Mouse (Mus musculus) cerebellum, adult 2 months (tissue): ENCODE data around the gene BC048403. TPM values are rescaled to one million over a fixed set of nuclear protein-coding genes. Genes with fewer than 3 reads are reported as not detected.

Source experiments
- DNase-seq, 2 experiments: peaks; one replicate each; pipeline ENCODE4 v3.0.0; 2021
- H3K27ac ChIP-seq: fragments of 200-500 bp; 2 replicates; pipeline ENCODE4 v1.5.1; 2012; ENCODE audit warnings: low read length, control low read depth, inconsistent platforms; ENCODE audit not compliant: insufficient read depth
- H3K27me3 ChIP-seq: fragments of 200-500 bp; 2 replicates; pipeline ENCODE4 v1.6.1; 2012; ENCODE audit warnings: inconsistent platforms, mild to moderate bottlenecking, low read length, moderate library complexity; ENCODE audit not compliant: control insufficient read depth, insufficient read depth
- H3K4me1 ChIP-seq: fragments of 200-500 bp; 2 replicates; pipeline ENCODE4 v1.6.1; 2011; ENCODE audit warnings: low read length; ENCODE audit not compliant: control insufficient read depth, insufficient read depth
- H3K4me3 ChIP-seq: fragments of 200-500 bp; replicated peaks from 2 replicates; pipeline ENCODE3; 2011; ENCODE audit warnings: mild to moderate bottlenecking, low read depth, low read length, control low read depth; ENCODE audit not compliant: insufficient read depth
- CTCF ChIP-seq: fragments of 200-500 bp; IDR thresholded peaks from 2 replicates; pipeline ENCODE4 v1.5.1; 2011; ENCODE audit warnings: low read depth, mild to moderate bottlenecking, control low read depth, low read length, moderate library complexity, borderline replicate concordance; ENCODE audit not compliant: insufficient read depth
- POLR2A ChIP-seq: fragments of 200-500 bp; IDR thresholded peaks from 2 replicates; pipeline ENCODE4 v1.6.1; 2011; ENCODE audit warnings: low read length, control low read depth, borderline replicate concordance; ENCODE audit not compliant: insufficient read depth
- WGBS: fragments of 180-500 bp; shearing (Covaris S2); methylation state at CpG from one replicate; pipeline ENCODE4 v1.1.7; 2018; 5-methylcytosine and 5-hydroxymethylcytosine counted together
- polyA plus RNA-seq: library from polyadenylated mRNA; depleted of rRNA; stranded (reverse); fragments of >200 nt; gene quantifications from 2 replicates; pipeline ENCODE4 v1.2.3, GENCODE M21; 2012; rRNA removed

The BC048403 gene
- polyA plus RNA-seq, 1 experiment = 6.6 TPM

GRCm38 (mm10) chr10:121775990-121776389 is 36.3 kb downstream of the BC048403 start:
- DNase-seq = no peak
- Histone ChIP-seq H3K4me1 (no peaks in the 10 kb centered on the region), H3K27ac (no peak overlapping the region), H3K4me3 (no peak overlapping the region), H3K27me3 (no peaks in the 10 kb centered on the region)
- TF ChIP-seq POLR2A (no peak), CTCF (no peak)
- 52% methylated on average over 3 of the region's 3 CpGs for WGBS

GRCm38 (mm10) chr10:121781159-121781558 is 41.4 kb downstream of the BC048403 start:
- TF ChIP-seq POLR2A (no peak), CTCF (no peak)
- Histone ChIP-seq H3K4me1 (no peaks in the 10 kb centered on the region), H3K27me3 (no peaks in the 10 kb centered on the region), H3K4me3 (no peak overlapping the region), H3K27ac (no peak overlapping the region)
- DNase-seq = no peak
- WGBS = 42% methylated on average over 14 of the region's 14 CpGs

GRCm38 (mm10) chr10:121788536-121788935 is 48.8 kb downstream of the BC048403 start:
- TF ChIP-seq POLR2A (no peak), CTCF (no peak)
- WGBS = 68% methylated on average over 3 of the region's 3 CpGs
- no peak overlapping the region for H3K4me3 ChIP-seq
- no peaks in the 10 kb centered on the region for H3K27me3 ChIP-seq
- H3K4me1 ChIP-seq = no peaks in the 10 kb centered on the region
- no peak overlapping the region for H3K27ac ChIP-seq
- DNase-seq = no peak

- Histone ChIP-seq H3K4me3 (no peak overlapping the region), H3K27ac (no peak overlapping the region), H3K27me3 (no peaks in the 10 kb centered on the region), H3K4me1 (no peaks in the 10 kb centered on the region)
- DNase-seq = no peak
- no peak for TF ChIP-seq CTCF
- no peak for TF ChIP-seq POLR2A
- WGBS = 30% methylated on average over 6 of the region's 6 CpGs
Measured at GRCm38 (mm10) chr10:121790078-121790477, 50.3 kb downstream of the BC048403 start.

- no peak for DNase-seq
- 71% methylated on average over 17 of the region's 17 CpGs for WGBS
- H3K27ac ChIP-seq = no peak overlapping the region
- TF ChIP-seq CTCF = no peak
- H3K27me3 ChIP-seq = no peaks in the 10 kb centered on the region
- H3K4me3 ChIP-seq = no peak overlapping the region
- H3K4me1 ChIP-seq = no peaks in the 10 kb centered on the region
Measured at GRCm38 (mm10) chr10:121792661-121793060, 52.9 kb downstream of the BC048403 start.

- H3K27ac ChIP-seq = no peak overlapping the region
- H3K4me1 ChIP-seq = no peaks in the 10 kb centered on the region
- 81% methylated on average over 12 of the region's 12 CpGs for WGBS
- DNase-seq = no peak
- TF ChIP-seq POLR2A (no peak), CTCF (no peak)
- no peak overlapping the region for H3K4me3 ChIP-seq
- no peaks in the 10 kb centered on the region for H3K27me3 ChIP-seq
Measured at GRCm38 (mm10) chr10:121794486-121794885, 54.7 kb downstream of the BC048403 start.

GRCm38 (mm10) chr10:121796027-121796802 is 56.5 kb downstream of the BC048403 start:
- Histone ChIP-seq H3K4me3 (no peak overlapping the region), H3K4me1 (no peaks in the 10 kb centered on the region), H3K27ac (no peak overlapping the region), H3K27me3 (no peaks in the 10 kb centered on the region)
- TF ChIP-seq CTCF (no peak), POLR2A (no peak)
- 88% methylated on average over 8 of the region's 8 CpGs for WGBS
- DNase-seq = no peak

- Histone ChIP-seq H3K27me3 (no peaks in the 10 kb centered on the region), H3K27ac (no peak overlapping the region), H3K4me1 (no peaks in the 10 kb centered on the region), H3K4me3 (no peak overlapping the region)
- TF ChIP-seq CTCF (no peak), POLR2A (no peak)
- no peak for DNase-seq
- WGBS = 94% methylated on average over 13 of the region's 13 CpGs
Measured at GRCm38 (mm10) chr10:121800041-121800440, 60.3 kb downstream of the BC048403 start.

Other genes starting within 250 kb of the BC048403 start
- gene Tbk1, start 153.2 kb upstream of the BC048403 start, polyA plus RNA-seq = 42.1 and 44.8 TPM in 2 replicates
- 64.9 and 68.8 TPM in 2 replicates for gene Xpot, start 113.6 kb upstream of the BC048403 start, polyA plus RNA-seq
- gene D930020B18Rik, start 98.3 kb upstream of the BC048403 start, polyA plus RNA-seq = 0.67 and 0.87 TPM in 2 replicates